Mouse (Mus musculus) embryonic stem cell, embryonic (primary cell): ENCODE data around the gene Slc9b2.

Experiments used
- CTCF ChIA-PET, 4 experiments: fragments of 300-600 bp in 2 of 4; fragments of 350-600 bp in 2 of 4; sonication (Branson Sonifier 250); formaldehyde crosslinking; loops; one replicate each; lab custom pipeline; 2022; ENCODE audit warnings: inconsistent platforms in 2 of 4; lab: Charles Lee
- POLR2A ChIA-PET, 4 experiments: fragments of 300-600 bp in 2 of 4; fragments of 350-600 bp in 2 of 4; sonication (Branson Sonifier 250); formaldehyde crosslinking; loops; one replicate each; lab custom pipeline; 2022; ENCODE audit warnings: antibody characterized with exemption in 4 of 4, inconsistent platforms in 1 of 4; lab: Charles Lee

Gene Slc9b2

GRCm38 (mm10) chr3:135295559-135295958, 11.9 kb upstream of the Slc9b2 start:
- CTCF ChIA-PET = interaction anchor here in 2 of 4 experiments (0.8 kb wide), 2 partner anchors 14 kb away, joined by 4 read pairs; partner anchors contain the start of gene Bdh2 (in 2 of the 2)
- POLR2A ChIA-PET = no interaction called here

DNA sequence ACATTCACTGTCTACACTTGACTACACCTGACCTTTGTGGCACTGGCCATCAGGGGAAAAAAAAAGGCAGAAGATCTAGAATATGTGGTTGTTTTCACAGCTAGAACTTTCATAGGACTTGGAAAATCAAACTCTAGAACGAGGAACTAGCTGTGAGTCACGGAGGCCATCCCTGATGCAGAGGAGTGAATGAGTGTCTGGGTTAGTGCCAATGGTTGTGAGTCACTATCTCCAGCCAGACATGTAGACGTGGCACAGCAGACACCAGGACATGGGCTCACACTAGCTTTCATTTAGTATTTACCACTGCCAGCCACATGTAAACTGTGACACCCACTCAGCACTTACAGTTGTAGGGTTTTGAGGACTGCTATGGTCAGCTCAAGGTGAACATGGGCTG, 8.9 kb upstream of the Slc9b2 start:
- ChIA-PET CTCF (no interaction called here), POLR2A (interaction anchor here in 1 of 4 experiments (0.7 kb wide), 1 partner anchor 103 kb away, joined by 5 read pairs; no protein-coding TSS in a partner anchor)

GRCm38 (mm10) chr3:135300081-135300480, 7.4 kb upstream of the Slc9b2 start:
- POLR2A ChIA-PET = interaction anchor here in 1 of 4 experiments (0.6 kb wide), 1 partner anchor 11 kb away, joined by 3 read pairs; no protein-coding TSS in a partner anchor
- CTCF ChIA-PET = no interaction called here

DNA sequence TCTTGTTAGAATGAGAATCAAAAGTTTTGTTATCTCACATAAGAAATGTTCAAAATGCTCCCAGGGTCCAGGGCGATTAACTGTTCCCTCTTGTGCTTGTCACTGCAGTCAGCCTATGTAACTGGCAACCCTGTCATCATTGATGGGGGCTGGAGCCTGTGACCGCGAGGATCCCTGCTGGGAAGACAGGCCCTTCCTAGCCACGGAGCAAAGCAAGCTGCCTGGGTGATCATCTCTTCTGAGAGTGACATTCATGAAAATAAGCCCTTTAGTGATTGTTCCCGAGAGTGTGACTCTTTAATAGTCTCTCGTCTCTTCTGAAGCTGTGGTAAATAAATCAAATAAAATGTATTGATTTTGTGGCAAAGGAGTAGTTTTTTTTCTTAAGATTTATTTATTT, 3.4 kb upstream of the Slc9b2 start:
- CTCF ChIA-PET = interaction anchor here in 1 of 4 experiments (1.1 to 1.8 kb wide), 2 partner anchors 23 to 100 kb away, joined by 3 to 4 read pairs; partner anchors contain the start of gene Bdh2
- POLR2A ChIA-PET = no interaction called here

GRCm38 (mm10) chr3:135304566-135304965, 2.9 kb upstream of the Slc9b2 start:
- ChIA-PET POLR2A (interaction anchor here in 1 of 4 experiments (0.8 kb wide), 1 partner anchor 21 kb away, joined by 3 read pairs; no protein-coding TSS in a partner anchor), CTCF (interaction anchor here in 1 of 4 experiments (1.8 kb wide), 1 partner anchor 23 kb away, joined by 4 read pairs; the partner anchor contains the start of gene Bdh2)

GRCm38 (mm10) chr3:135312916-135313491, 5.5 kb downstream of the Slc9b2 start:
- POLR2A ChIA-PET = no interaction called here

GRCm38 (mm10) chr3:135313727-135314126, 6.2 kb downstream of the Slc9b2 start:
- ChIA-PET POLR2A (interaction anchor here in 1 of 4 experiments (0.7 kb wide), 1 partner anchor 80 kb away, joined by 3 read pairs; no protein-coding TSS in a partner anchor), CTCF (no interaction called here)

More at GRCm38 (mm10) chr3:135312916-135313491, 5.5 kb downstream of the Slc9b2 start:
- CTCF ChIA-PET = interaction anchor here in 2 of 4 experiments (0.6 kb wide), 2 partner anchors 199 to 973 kb away, joined by 3 to 5 read pairs; no protein-coding TSS in a partner anchor

GRCm38 (mm10) chr3:135314811-135315210, 7.3 kb downstream of the Slc9b2 start:
- ChIA-PET CTCF (interaction anchor here in 1 of 4 experiments (0.6 kb wide), 1 partner anchor 74 kb away, joined by 4 read pairs; no protein-coding TSS in a partner anchor), POLR2A (interaction anchor here in 1 of 4 experiments (0.6 kb wide), 2 partner anchors 46 to 242 kb away, joined by 3 to 7 read pairs; no protein-coding TSS in a partner anchor)

DNA sequence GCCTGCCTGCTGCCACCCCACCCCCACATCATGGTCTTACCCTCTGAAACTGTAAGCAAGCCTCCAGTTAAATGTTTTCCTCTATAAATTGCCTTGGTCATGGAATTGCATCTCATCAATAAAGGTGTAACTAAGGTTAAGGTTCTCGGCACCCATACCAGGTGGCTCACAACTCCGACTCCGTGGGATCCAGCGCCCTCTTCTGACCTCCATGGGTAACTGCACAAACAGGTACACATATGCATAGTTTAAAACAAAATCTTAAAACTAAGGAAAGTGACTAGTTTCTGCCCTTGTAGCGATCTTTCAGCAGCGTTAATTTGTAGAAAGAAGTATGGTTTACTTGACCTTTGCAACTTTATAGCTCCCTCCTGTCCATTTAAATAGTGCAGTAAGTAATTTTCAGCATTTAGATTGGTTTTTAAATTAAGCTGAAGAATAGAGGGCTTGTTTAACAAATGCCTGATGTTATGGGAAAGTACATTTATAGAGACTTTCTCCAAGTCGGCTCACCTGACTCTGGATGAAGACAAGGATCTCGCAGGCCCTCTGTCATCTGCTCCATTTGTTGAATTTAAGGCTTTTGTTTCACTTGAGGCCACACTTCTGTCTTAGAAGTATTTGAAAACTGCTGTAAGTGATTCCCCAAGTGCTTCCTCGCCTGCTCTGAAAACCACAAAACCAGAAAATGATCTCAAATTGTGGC, 8.4 kb downstream of the Slc9b2 start:
- POLR2A ChIA-PET = interaction anchor here in 2 of 4 experiments (0.5 to 1.0 kb wide), 2 partner anchors 8 to 1782 kb away, joined by 3 read pairs; no protein-coding TSS in a partner anchor
- CTCF ChIA-PET = interaction anchor here in 2 of 4 experiments (0.7 to 1.0 kb wide), 2 partner anchors 8 to 46 kb away, joined by 3 to 5 read pairs; partner anchors contain the start of gene Slc9b2 (in 1 of the 2)

DNA sequence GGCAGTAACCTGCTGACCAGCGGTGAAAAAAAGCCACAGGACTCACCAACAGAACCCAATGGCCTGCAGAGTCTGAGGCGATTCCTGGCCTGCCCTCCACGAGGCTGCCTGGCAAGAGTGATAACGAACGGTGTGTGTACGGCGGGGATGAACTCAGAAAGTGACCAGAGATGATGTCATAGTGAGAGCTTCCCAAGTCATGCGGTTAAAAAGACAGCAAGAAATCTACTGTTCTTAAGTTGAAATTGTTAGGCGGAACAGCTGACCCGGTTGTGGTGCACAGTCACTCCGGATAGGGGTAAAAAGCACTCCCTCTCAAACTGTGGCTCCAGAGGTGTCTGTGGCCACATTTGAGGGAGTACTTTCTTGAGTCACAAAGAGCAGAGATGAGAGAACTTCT, 10.8 kb downstream of the Slc9b2 start:
- ChIA-PET CTCF (no interaction called here), POLR2A (interaction anchor here in 1 of 4 experiments (1.7 kb wide), 1 partner anchor 10 kb away, joined by 3 read pairs; the partner anchor contains the start of gene Slc9b2)

DNA sequence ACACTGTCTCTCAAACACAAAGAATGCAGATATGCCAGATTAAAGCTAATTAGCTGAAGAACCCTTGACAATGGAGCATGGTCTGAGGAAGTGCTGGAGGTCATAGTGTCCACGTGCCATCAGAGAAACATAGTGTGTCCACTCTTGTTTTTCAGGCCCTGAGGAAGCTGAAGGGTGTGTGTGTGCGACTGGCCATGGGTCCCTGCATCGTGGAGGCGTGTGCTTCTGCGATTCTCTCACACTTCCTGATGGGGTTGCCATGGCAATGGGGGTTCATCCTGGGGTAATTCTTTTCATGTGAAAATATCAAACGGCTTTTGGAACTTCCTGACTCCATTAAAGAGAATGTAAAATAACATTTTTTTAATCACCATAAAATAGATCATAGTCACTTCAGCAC, 16.9 kb downstream of the Slc9b2 start:
- ChIA-PET CTCF (no interaction called here), POLR2A (no interaction called here)

DNA sequence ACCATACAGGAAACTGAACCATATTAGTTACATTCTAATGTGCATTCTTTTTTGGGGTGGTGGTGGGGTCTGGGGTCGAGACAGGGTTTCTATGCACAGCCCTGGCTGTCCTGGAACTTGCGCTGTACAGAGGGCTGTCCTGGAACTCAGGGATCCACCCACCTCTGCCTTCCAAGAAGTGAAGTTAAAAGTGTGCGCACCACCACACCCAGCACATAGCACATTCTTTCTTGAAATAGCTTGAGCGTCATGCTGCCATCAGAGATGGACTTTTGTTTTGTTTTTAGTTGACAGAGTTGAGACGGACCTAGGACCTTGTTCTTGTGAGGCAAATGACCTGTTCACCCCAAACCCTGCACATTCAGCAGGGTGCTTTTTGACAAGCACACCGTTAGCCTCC, 19.7 kb downstream of the Slc9b2 start:
- POLR2A ChIA-PET = interaction anchor here in 1 of 4 experiments (1.0 to 1.3 kb wide), 3 partner anchors 37 to 97 kb away, joined by 3 to 4 read pairs (median 3); partner anchors contain the start of gene Bdh2
- CTCF ChIA-PET = interaction anchor here in 3 of 4 experiments (0.7 to 2.0 kb wide), 6 partner anchors 10 to 404 kb away, joined by 3 to 7 read pairs (median 3); partner anchors contain the start of gene Bdh2 (in 1 of the 3)

DNA sequence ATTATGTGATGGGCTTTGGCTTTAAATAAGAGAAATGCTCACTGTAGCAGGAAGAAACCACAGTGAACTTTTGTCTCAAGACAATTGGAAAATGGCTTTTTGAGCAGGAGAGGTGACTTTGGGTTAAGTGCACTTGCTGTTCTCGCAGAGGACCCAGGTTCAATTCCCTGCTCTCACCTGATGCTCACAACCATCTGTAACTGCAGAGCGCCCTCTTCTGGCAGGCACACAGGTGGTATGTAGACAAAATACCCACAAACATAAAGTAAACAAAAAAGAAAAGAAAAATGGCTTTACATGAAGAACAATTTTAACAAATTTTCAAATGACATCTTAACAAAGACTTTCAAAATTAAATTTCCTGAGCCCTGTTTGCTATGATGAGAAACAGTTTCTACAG, 20.1 kb downstream of the Slc9b2 start:
- CTCF ChIA-PET = interaction anchor here (0.6 to 2.0 kb wide), 5 partner anchors 38 to 404 kb away, joined by 3 to 7 read pairs (median 5); partner anchors contain the start of gene Bdh2 (in 1 of the 4)
- POLR2A ChIA-PET = interaction anchor here in 2 of 4 experiments (0.7 to 1.3 kb wide), 3 partner anchors 37 to 94 kb away, joined by 3 to 8 read pairs (median 3); partner anchors contain the start of gene Bdh2 (in 1 of the 2)

- POLR2A ChIA-PET = interaction anchor here in 2 of 4 experiments (0.7 to 1.3 kb wide), 3 partner anchors 38 to 93 kb away, joined by 3 to 8 read pairs (median 3); partner anchors contain the start of gene Bdh2 (in 1 of the 2)
- CTCF ChIA-PET = interaction anchor here in 2 of 4 experiments (0.6 to 1.7 kb wide), 5 partner anchors 43 to 403 kb away, joined by 3 to 5 read pairs (median 3); partner anchors contain the start of gene Bdh2 (in 2 of the 2)
Measured at GRCm38 (mm10) chr3:135328560-135328959, 21.1 kb downstream of the Slc9b2 start.

DNA sequence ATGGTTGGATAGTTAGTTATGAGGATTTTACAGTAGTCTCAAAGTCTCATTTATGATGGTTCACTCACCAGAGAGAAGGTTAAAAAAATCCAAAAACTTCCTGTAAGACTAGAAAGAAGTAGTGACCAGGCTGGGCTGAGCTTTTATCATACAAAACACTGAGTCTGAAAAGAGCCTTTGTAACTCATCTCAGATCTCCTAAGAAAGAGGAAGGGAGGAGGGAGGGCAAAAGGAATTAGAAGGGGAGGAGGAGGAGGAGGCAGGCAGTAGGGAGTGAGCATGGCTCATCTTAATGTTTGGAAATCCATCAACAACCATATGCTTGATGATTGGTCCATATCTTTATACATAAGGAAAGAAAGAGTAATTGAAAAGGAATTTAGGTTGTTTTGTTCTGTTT, 25.2 kb downstream of the Slc9b2 start:
- CTCF ChIA-PET = interaction anchor here in 1 of 4 experiments (0.6 to 0.7 kb wide), 2 partner anchors 70 to 127 kb away, joined by 4 read pairs; no protein-coding TSS in a partner anchor
- POLR2A ChIA-PET = interaction anchor here in 2 of 4 experiments (0.6 to 1.0 kb wide), 2 partner anchors 9 to 52 kb away, joined by 3 read pairs; partner anchors contain the start of gene Bdh2 (in 1 of the 2)

- CTCF ChIA-PET = interaction anchor here in 1 of 4 experiments (0.6 kb wide), 1 partner anchor 46 kb away, joined by 9 read pairs; no protein-coding TSS in a partner anchor
- POLR2A ChIA-PET = interaction anchor here in 1 of 4 experiments (0.7 to 1.0 kb wide), 2 partner anchors 8 to 245 kb away, joined by 3 to 4 read pairs; no protein-coding TSS in a partner anchor
Measured at GRCm38 (mm10) chr3:135333763-135334162, 26.3 kb downstream of the Slc9b2 start.

- CTCF ChIA-PET = no interaction called here
Measured at GRCm38 (mm10) chr3:135347739-135348264, 40.3 kb downstream of the Slc9b2 start, which contains the start of gene Slc9b1. Gene Slc9b1 (plus strand): TSS chr3:135348029.

GRCm38 (mm10) chr3:135349022-135349421, 41.5 kb downstream of the Slc9b2 start:
- ChIA-PET CTCF (no interaction called here), POLR2A (interaction anchor here in 1 of 4 experiments (1.3 kb wide), 1 partner anchor 28 kb away, joined by 3 read pairs; no protein-coding TSS in a partner anchor)

More at GRCm38 (mm10) chr3:135347739-135348264, 40.3 kb downstream of the Slc9b2 start, which contains the start of gene Slc9b1:
- POLR2A ChIA-PET = no interaction called here
